Mouse (Mus musculus): ENCODE data around the gene 4930447C04Rik.

The 4930447C04Rik gene

GRCm38 (mm10) chr12:72854377-72855032 is 86.1 kb downstream of the 4930447C04Rik start:
- CTCF ChIA-PET: interaction anchor here in 2 of 4 experiments (0.7 to 1.7 kb wide), 2 partner anchors 8 to 122 kb away, joined by 5 to 6 read pairs; no protein-coding TSS in a partner anchor

GRCm38 (mm10) chr12:72853406-72854076 is 87.0 kb downstream of the 4930447C04Rik start:
- CTCF ChIA-PET: no interaction called here
- POLR2A ChIA-PET: no interaction called here

More at GRCm38 (mm10) chr12:72854377-72855032, 86.1 kb downstream of the 4930447C04Rik start:
- POLR2A ChIA-PET: interaction anchor here in 1 of 4 experiments (0.6 kb wide), 1 partner anchor 207 kb away, joined by 7 read pairs; no protein-coding TSS in a partner anchor

DNA sequence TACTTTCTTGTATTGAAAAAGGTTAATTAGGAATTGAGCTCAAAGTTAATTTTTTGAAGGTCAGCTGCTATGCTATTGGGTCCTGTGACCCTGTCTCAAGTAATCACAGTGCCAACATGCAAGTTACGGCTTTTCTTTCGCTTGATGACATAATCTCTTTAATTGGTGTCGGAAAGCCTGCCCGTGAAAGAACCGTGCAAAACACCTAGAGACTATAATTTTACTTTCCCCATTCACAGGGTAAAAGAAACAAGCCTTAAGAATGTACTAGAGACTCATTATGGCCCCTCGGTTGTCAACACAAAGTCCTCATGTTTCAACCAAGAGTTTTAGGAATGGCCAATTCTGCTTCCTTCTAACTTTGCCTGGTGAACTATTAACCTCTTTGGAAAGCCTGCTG is 88.3 kb downstream of the 4930447C04Rik start:
- CTCF ChIA-PET: no interaction called here
- POLR2A ChIA-PET: interaction anchor here in 1 of 4 experiments (0.6 kb wide), 1 partner anchor 13 kb away, joined by 3 read pairs; no protein-coding TSS in a partner anchor

- ChIA-PET POLR2A (interaction anchor here in 1 of 4 experiments (1.0 kb wide), 1 partner anchor 9 kb away, joined by 3 read pairs; no protein-coding TSS in a partner anchor), CTCF (interaction anchor here in 1 of 4 experiments (1.6 kb wide), 1 partner anchor 126 kb away, joined by 5 read pairs; no protein-coding TSS in a partner anchor)
Measured at GRCm38 (mm10) chr12:72850146-72850545, 90.4 kb downstream of the 4930447C04Rik start.

DNA sequence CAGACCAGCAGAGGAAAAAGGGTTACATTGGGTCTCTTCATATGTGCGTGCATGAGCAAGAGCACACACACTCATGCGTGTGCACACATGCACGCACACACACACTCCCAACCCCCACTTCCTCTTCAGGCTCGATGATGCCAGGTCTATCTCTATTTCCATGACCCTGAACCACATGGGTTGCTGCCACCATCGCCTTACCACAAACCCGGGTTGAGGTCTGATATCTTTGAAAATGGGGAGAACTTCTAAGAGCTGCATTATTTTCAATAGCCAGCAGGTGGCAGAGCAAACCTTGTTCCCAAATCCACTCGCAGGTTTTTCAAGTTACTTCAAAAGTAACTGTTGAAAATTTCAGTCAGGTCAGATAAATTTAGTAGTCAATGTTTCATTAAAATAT is 92.8 kb downstream of the 4930447C04Rik start:
- ChIA-PET POLR2A (interaction anchor here in 3 of 4 experiments (0.6 to 1.7 kb wide), 8 partner anchors 27 to 154 kb away, joined by 3 to 4 read pairs (median 3); no protein-coding TSS in a partner anchor), CTCF (interaction anchor here (0.5 to 2.7 kb wide), 33 partner anchors 10 to 1456 kb away, joined by 3 to 32 read pairs (median 5); partner anchors contain the start of gene Dhrs7 (in 1 of the 4))

GRCm38 (mm10) chr12:72845946-72846345 is 94.6 kb downstream of the 4930447C04Rik start:
- ChIA-PET CTCF (interaction anchor here in 2 of 4 experiments (0.6 kb wide), 2 partner anchors 9 to 131 kb away, joined by 3 to 5 read pairs; no protein-coding TSS in a partner anchor), POLR2A (no interaction called here)

DNA sequence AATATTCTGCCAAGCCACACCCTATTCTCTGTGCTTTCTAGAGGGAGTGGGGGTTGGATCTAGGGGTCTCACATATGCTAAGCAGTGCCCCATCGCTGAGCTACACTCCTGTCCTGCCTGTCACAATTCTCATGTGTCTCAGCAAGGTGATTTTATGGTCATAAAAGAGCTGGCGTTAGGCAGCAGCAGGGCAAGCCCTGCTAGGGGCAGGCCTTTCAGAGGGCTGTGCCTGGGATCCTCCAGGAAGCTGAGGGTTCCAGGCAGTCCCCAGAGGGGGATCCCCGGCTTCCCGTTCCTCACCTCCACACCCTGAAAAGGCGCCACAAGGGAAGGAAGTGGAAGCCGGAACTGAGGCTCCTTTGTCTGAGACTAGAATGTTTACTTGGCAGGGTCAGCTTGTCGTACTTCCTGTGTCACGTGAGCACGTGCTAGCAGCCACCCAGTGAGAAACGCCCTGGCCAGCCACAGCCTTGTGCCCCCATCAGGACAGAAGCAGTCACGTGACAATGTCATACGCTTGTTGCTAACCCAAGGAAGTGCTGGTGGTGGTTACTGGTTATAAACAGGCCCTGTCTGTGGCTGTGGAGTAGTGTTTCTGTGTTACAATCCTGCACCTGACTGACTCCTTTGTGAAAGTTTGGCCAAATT is 96.5 kb downstream of the 4930447C04Rik start:
- ChIA-PET POLR2A (interaction anchor here in 3 of 4 experiments (0.6 to 1.9 kb wide), 10 partner anchors 9 to 759 kb away, joined by 3 to 6 read pairs (median 4); partner anchors contain the start of genes Jkamp (in 1 of the 3) and L3hypdh (in 1 of the 3)), CTCF (interaction anchor here (0.7 to 1.7 kb wide), 12 partner anchors 9 to 133 kb away, joined by 3 to 22 read pairs (median 6); no protein-coding TSS in a partner anchor)

DNA sequence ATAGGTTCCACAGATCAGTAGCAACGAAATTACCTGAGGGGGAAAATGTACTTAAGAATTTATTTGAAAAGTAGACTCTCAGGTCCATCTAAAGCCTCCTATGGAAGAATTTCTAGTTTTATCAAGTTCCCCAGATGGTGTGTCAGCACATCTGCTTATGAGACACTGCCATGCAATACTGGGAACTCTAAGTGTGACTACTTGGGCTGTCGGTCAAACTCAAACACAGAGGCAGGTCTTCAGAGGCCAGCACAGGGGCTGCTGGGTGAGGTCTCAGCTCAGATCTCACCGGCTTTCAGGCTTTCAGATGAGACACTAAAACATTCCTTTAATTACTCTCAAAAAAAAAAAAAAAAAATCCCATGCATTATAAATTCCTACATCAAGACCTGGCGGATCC is 97.0 kb downstream of the 4930447C04Rik start:
- CTCF ChIA-PET: interaction anchor here (0.5 to 1.7 kb wide), 18 partner anchors 8 to 702 kb away, joined by 3 to 22 read pairs (median 5); partner anchors contain the start of gene Tmem30b (in 1 of the 4)
- POLR2A ChIA-PET: interaction anchor here in 3 of 4 experiments (0.7 to 1.9 kb wide), 7 partner anchors 9 to 758 kb away, joined by 3 to 6 read pairs (median 4); partner anchors contain the start of genes Jkamp (in 1 of the 3) and L3hypdh (in 1 of the 3)

DNA sequence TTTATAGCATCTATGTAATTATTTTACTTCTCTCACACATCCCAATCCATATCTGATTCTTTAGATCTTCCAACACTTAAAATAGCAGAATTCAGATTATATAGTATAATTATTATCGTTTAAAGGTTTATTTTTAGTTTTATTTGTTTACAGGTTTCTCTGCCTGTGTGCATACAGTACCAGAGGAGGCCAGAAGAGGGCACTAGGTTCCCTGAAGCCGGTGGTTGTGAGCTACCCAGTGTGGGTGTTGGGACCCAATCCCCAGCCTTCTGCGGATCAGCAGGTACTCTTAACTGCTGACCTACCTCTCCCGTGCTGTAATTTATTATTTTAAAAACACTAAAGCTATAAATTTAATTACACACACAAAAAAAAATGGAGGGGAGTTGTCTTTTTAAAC is 97.4 kb downstream of the 4930447C04Rik start:
- POLR2A ChIA-PET: interaction anchor here in 2 of 4 experiments (0.7 to 1.9 kb wide), 3 partner anchors 8 to 75 kb away, joined by 3 to 4 read pairs (median 4); no protein-coding TSS in a partner anchor
- CTCF ChIA-PET: interaction anchor here (0.5 to 1.7 kb wide), 14 partner anchors 8 to 703 kb away, joined by 3 to 22 read pairs (median 4); partner anchors contain the start of gene Tmem30b (in 1 of the 4)

- POLR2A ChIA-PET: interaction anchor here in 1 of 4 experiments (0.8 to 1.3 kb wide), 2 partner anchors 9 to 81 kb away, joined by 3 read pairs; no protein-coding TSS in a partner anchor
- CTCF ChIA-PET: interaction anchor here in 2 of 4 experiments (0.7 to 1.0 kb wide), 2 partner anchors 124 to 135 kb away, joined by 4 to 7 read pairs; no protein-coding TSS in a partner anchor
Measured at GRCm38 (mm10) chr12:72841500-72841899, 99.1 kb downstream of the 4930447C04Rik start.

- CTCF ChIA-PET: interaction anchor here in 3 of 4 experiments (1.0 to 5.6 kb wide), 7 partner anchors 10 to 376 kb away, joined by 3 to 61 read pairs (median 5); no protein-coding TSS in a partner anchor
- POLR2A ChIA-PET: interaction anchor here in 2 of 4 experiments (0.9 to 1.3 kb wide), 3 partner anchors 16 to 41 kb away, joined by 3 read pairs; no protein-coding TSS in a partner anchor
Measured at GRCm38 (mm10) chr12:72837302-72837701, 103.3 kb downstream of the 4930447C04Rik start.

- CTCF ChIA-PET: interaction anchor here (0.5 to 5.6 kb wide), 40 partner anchors 8 to 1187 kb away, joined by 3 to 61 read pairs (median 5); no protein-coding TSS in a partner anchor
- POLR2A ChIA-PET: interaction anchor here in 3 of 4 experiments (1.0 to 2.1 kb wide), 7 partner anchors 9 to 141 kb away, joined by 3 to 9 read pairs (median 3); no protein-coding TSS in a partner anchor
Measured at GRCm38 (mm10) chr12:72835518-72836015, 105.0 kb downstream of the 4930447C04Rik start.

- ChIA-PET CTCF (interaction anchor here (0.5 to 5.6 kb wide), 55 partner anchors 8 to 1587 kb away, joined by 3 to 61 read pairs (median 5); partner anchors contain the start of genes 4930447C04Rik (in 1 of the 4) and Six6 (in 1 of the 4)), POLR2A (interaction anchor here in 3 of 4 experiments (0.6 to 2.1 kb wide), 11 partner anchors 9 to 527 kb away, joined by 3 to 9 read pairs (median 4); no protein-coding TSS in a partner anchor)
Measured at GRCm38 (mm10) chr12:72834773-72835517, 105.6 kb downstream of the 4930447C04Rik start.

GRCm38 (mm10) chr12:72831711-72832432 is 108.7 kb downstream of the 4930447C04Rik start:
- CTCF ChIA-PET: interaction anchor here in 2 of 4 experiments (0.5 to 2.4 kb wide), 6 partner anchors 11 to 144 kb away, joined by 3 to 20 read pairs (median 4); no protein-coding TSS in a partner anchor
- POLR2A ChIA-PET: interaction anchor here in 2 of 4 experiments (0.6 to 2.8 kb wide), 5 partner anchors 11 to 360 kb away, joined by 3 to 8 read pairs (median 3); no protein-coding TSS in a partner anchor

All from embryonic stem cell, embryonic (primary cell).